Mouse (Mus musculus) heart, postnatal 14 days (tissue): Measurements from ENCODE around the gene Cenpm. TPM values are rescaled to one million over a fixed set of nuclear protein-coding genes. Genes with fewer than 3 reads are reported as not detected.

Source experiments
- DNase-seq, 2 experiments: peaks; one replicate each; pipeline ENCODE4 v3.0.0; 2021 to 2022
- intact Hi-C: fragments of 180-260 bp; cut with DNase I; formaldehyde crosslinking; loops from one replicate; pipeline ENCODE4 v1.15.1; 2025
- total RNA-seq, 2 experiments: library from RNA; stranded (reverse); gene quantifications; 2 replicates each; pipeline ENCODE4 v1.2.3; 2021

The Cenpm gene
- total RNA-seq, 2 experiments from 2014 or later, result 1.9 to 3.2 TPM

DNA sequence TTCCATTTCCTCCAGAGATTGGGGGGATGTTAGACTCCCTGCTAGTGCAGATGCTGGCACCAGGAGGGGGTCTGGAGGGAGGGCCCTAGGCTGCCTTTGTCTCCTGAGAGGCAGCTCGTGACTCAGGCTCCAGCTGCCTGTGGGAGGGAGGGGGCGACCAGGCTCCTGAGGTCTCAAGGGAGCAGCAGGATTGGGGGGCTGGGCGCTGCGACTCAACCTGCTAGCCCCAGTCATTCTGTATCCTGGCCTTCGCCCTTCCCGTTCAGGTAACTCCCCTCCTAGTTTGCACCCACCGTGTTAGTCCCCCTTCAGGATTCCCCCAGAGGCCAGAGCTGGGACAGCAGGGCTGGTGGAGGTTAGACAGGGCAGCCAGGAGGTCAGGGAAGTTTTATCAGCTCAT, 27.5 kb downstream of the Cenpm start:
- no peak for DNase-seq

GRCm38 (mm10) chr15:82216142-82216827, 28.3 kb downstream of the Cenpm start:
- no peak for DNase-seq
- intact Hi-C loops, result no loop called here

More for the DNA sequence above, 27.5 kb downstream of the Cenpm start:
- intact Hi-C loops, result no loop called here

DNA sequence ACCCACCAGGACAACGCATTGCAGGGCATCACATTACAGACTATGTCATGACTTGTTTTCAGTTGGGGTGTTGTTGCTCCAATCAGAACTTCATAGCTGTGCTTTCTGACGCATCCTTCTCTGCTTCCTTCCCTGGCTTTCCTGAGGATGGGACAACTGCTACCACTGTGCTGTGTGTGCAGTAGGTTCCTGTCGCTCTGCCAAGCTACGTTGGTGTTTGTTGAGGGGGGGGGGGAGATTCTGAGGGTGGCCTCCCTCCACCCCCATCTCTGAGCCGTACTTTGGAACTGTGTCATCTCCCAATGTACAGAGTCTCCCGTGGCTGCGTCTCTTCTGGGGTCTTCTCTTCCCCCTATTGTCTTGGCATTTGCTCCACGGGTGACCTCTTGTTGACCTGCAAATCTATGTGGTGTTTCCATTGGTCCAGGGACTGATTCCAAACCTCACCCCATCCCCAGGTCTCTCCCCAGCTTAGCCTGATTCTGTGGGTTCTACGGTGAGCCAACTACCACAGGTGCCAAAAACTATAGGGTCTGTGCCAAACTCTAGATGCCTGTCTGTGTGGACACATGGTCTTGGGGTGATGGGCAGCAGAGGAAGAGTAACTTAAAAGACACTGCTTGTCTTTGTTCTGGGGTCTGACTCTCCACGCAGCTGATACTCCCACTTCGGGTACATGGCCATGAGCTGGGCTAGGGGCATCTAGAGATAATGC, 29.1 kb downstream of the Cenpm start:
- DNase-seq, result no peak
- intact Hi-C loops, result no loop called here

- intact Hi-C loops, result no loop called here
- no peak for DNase-seq
Measured at GRCm38 (mm10) chr15:82213222-82213621, 31.3 kb downstream of the Cenpm start.

DNA sequence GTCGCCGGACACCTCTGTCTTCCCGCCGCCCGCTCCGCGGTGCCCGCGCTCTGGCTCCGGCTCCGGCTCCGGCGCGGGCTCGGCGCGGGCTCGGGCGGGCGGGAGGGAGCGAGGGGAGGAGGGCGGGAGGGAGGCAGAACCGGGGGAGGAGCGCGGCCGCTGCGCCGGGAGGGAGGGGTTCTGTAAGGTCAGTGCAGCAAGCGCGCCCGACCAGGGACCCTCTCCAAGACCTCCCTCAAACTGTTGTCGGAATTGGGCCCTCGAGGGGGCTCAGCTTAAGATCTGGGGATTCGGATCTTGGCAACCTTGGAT, 31.8 kb downstream of the Cenpm start, which contains the start of gene Shisa8:
Gene Shisa8, minus strand, starts transcription at position 64 of the 312 bp plus-strand sequence.
- intact Hi-C loops, result no loop called here

DNA sequence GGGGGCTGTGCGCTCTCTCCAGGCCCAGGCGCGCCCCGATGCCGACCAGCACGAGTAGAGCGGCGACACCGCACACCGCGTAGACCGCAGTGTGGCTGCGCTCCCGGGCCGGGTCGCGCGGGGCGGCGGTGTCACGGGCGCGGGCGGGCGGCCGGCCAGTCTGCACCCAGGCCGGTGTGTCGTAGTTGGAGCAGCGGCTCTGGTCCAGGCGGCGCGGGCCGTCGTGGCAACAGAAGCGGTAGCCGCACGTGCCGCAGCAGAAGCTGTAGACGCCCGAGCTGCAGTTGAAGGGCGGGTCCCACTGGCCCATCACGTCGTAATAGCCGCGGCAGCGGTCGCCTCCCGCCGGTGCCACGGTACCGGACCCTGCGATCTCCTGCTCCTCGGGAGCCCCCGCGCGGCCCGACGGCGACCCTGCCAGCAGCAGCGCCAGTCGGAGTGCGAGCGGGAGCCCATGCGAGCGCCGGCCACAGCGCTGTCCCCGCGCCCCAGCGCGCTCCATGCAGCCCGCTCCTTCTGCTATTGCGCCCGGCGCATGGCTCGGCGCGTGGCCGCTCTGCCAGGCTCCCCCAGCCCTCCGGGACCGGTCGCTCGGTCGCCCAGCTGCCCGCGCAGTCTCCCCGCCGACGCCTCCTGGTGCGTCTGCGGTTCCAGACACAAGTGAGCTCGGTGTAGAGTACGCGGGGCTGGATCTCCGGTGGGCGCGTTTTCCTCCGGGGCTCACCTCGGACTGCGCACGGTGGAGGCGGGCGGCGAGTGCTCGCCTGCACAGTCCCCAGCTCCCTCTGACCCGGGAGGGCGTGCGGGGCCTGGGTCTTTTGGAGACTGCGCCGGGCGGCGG, 32.4 kb downstream of the Cenpm start:
- intact Hi-C loops, result no loop called here

More for the DNA sequence above, 31.8 kb downstream of the Cenpm start, which contains the start of gene Shisa8:
- no peak for DNase-seq

GRCm38 (mm10) chr15:82211281-82211680, 33.3 kb downstream of the Cenpm start:
- DNase-seq, result no peak
- intact Hi-C loops, result no loop called here

More for the DNA sequence above, 32.4 kb downstream of the Cenpm start:
- DNase-seq, result peak; percentile 30 to 33

- intact Hi-C loops, result no loop called here
- DNase-seq, result no peak
Measured at GRCm38 (mm10) chr15:82210801-82211200, 33.7 kb downstream of the Cenpm start.

DNA sequence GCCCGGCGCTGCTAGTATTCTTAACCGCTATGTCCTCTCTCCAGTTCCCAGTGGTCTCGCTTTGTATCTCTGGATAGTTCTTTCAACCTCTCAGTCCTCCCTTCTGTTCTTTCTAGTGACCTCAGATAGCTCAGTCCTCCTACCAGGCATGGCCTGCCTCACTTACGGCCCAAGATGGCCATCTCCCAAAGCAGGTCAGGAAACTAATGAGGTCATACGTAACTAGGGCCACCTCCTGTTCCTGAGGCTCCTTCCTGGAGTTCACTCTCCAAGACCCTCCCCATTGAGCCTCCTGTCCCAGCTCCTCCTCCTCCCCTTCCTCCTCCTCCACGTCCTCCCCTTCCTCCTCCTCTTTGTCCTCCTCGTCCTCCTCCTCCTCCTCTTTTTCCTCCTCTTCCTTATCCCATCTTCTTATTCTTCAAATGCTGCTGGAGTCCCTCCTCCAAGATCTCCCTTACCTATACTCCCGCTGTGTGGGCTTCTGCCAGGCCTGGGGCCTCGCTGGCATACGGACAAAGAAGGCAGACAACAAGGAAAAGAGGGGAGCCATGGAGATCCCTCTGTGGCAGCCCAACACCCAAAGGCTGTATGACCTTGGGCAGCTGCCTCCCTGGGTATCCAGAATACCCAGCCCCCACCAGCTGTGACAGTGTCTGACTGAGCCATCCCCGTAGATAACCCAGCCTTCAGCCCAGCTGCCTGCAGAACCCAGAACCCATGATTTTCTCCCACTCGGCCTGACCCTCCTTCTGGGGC, 35.1 kb downstream of the Cenpm start:
- intact Hi-C loops, result no loop called here
- DNase-seq, result no peak

DNA sequence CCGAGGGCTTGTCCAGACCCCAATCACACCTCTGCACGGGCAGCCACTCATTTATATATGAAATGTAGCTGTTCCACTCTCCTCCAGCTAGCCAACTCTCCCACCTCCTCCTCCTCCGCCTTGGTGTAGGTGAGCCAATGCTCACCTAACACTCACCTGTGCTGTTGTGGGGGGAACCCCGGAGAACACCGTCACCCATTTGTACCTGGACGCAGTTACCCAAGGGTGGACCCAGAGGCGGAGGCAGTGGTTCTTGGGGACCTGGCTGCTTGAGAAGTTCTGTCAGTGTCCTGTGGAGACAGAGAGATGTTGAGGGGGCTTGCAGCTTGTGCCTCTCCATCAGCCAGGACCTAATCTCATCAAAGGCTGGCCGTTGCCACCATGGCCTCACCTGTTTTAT, 36.2 kb downstream of the Cenpm start:
- intact Hi-C loops, result no loop called here
- DNase-seq, result no peak

DNA sequence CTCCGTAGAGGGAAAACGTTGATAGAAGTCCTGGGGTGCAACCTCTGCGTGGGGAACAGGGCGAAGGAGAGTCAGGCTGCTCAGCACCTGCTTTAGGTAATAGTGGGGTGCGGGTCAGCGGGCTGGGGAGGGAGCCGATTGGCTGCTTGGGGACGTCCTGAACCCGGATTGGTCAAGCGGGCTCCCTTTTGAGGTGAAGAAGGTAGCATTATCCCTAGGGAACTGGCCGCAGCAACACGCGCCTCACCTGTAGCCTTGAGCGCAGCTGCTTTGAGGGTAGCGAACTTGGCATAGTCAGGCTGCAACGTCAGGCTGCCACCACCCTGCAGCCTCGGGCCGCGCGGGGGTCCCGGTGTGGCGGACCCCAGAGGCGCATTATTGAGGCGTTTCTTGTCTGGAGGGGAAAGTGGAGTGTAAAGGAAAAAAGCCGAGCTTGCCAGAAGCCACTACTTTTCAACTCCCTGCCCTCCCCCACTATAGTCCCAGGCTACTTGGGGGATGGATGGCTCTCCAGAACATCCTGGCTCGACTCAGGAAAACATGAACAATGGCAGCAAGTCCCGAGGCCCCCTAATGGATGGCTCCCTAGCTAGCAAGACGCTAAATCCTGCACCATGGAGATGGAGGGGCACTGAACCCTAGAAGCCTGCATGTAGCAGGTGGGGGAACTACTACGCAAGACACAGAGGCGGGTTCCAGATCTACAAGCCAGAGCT, 36.9 kb downstream of the Cenpm start:
- no peak for DNase-seq
- intact Hi-C loops, result no loop called here

DNA sequence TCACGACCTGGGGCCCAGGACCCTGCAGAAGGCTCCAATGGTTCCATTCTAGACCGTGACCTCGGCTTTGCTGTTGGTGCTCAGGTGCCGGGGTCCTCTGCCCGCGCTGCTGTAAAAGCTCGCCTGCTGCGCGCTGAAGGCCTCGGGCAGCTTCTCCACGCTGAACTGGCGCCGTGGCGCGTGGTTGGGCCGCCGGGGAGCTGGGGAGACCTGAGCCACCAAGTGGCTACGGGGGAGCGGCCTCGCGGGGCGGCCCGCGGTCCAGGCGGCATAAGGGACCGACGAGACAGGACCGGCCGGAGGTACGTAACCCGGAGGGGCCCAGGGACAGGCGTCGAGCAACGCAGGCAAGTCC, 37.5 kb downstream of the Cenpm start:
- no peak for DNase-seq
- intact Hi-C loops, result no loop called here

GRCm38 (mm10) chr15:82206365-82207104, 38.0 kb downstream of the Cenpm start:
- intact Hi-C loops, result no loop called here

GRCm38 (mm10) chr15:82204680-82205371, 39.7 kb downstream of the Cenpm start:
- intact Hi-C loops, result no loop called here
- no peak for DNase-seq

More at GRCm38 (mm10) chr15:82206365-82207104, 38.0 kb downstream of the Cenpm start:
- DNase-seq, result peak; percentile 86 to 90

DNA sequence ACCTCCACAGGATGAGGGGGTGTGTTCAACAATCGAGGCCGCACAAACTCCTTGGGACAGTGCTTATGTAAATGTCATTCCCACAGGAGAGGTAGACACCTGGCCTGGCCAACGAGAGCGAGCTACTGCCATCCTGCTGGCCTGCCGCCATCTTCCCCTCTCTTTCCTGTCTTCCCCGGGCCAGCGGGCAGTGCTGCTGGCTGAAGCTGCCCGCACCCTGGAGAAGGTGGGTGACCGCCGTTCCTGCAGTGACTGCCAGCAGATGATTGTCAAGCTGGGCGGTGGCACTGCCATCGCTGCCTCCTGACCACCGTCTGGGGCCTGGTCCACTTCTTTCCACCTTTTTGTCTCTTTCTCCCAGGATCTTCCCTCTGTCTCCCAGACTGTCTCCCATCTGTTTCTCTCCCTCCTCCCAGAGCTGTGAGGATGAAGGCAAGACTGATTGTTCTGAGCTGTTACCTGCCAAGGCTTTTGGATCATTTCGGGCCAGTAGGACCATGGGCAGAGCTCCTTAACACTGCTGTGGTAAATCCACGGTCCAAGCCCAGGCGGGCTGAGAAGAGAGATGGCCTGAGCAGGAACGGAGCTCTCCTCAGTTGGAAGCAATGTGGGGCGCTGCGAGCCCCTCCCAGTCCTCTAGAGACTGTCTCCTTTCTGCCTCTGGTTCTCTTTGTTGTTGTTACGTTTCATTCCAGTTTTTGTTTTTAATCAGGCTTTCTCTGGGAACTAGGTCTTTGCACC, 40.8 kb downstream of the Cenpm start:
- no peak for DNase-seq
- intact Hi-C loops, result no loop called here

- DNase-seq, result no peak
- intact Hi-C loops, result no loop called here
Measured at GRCm38 (mm10) chr15:82203090-82203489, 41.5 kb downstream of the Cenpm start.

GRCm38 (mm10) chr15:82202086-82202485, 42.5 kb downstream of the Cenpm start:
- DNase-seq, result no peak
- intact Hi-C loops, result no loop called here

DNA sequence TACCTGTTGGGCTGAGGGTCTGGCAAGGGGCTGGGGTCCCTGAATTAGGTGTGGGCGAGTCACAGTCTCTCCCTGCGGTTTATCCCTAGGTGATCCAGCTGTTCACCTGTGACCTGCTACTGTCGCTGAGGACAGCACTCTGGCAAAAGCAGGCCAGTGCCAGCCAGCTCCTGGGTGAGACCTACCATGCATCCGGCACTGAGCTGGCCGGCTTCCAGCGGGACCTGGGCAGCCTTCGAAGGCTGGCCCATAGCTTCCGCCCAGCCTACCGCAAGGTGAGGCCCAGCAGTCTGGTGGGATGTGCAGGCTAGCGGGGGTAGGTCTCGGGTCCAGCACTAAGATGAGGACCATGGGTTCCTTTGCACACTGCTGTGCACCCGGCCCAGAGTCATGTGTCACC, 45.0 kb downstream of the Cenpm start:
- no peak for DNase-seq
- intact Hi-C loops, result no loop called here
